Mouse (Mus musculus) bone marrow macrophage, adult 2 months (primary cell): ENCODE data around the gene Omt2b. TPM values are rescaled to one million over a fixed set of nuclear protein-coding genes. Genes with fewer than 3 reads are reported as not detected.
"Not testable (repeated sequence)": the region's sequence is repeated elsewhere in the genome, so short reads cannot be mapped to it uniquely, and the experiment has no call there.

Source experiments
- H3K27ac ChIP-seq: 2 replicates; pipeline ENCODE4 v1.5.1; 2012; ENCODE audit warnings: low read depth, low read length; ENCODE audit not compliant: insufficient read depth
- H3K4me1 ChIP-seq: 2 replicates; pipeline ENCODE4 v1.6.1; 2012; ENCODE audit warnings: low read length; ENCODE audit not compliant: control insufficient read depth, insufficient read depth
- H3K4me3 ChIP-seq: 2 replicates; pipeline ENCODE4 v1.5.1; 2012; ENCODE audit warnings: mild to moderate bottlenecking, low read length, moderate library complexity; ENCODE audit not compliant: insufficient read depth
- CTCF ChIP-seq: IDR thresholded peaks from 2 replicates; pipeline ENCODE4 v1.5.1; 2012; ENCODE audit warnings: low read depth, mild to moderate bottlenecking, low read length, moderate library complexity
- POLR2A ChIP-seq: IDR thresholded peaks from 2 replicates; pipeline ENCODE4 v1.6.1; 2012; ENCODE audit warnings: mild to moderate bottlenecking, low read depth, low read length, borderline replicate concordance
- polyA plus RNA-seq: library from polyadenylated mRNA; stranded (reverse); fragments of >200 nt; gene quantifications from 2 replicates; pipeline ENCODE4 v1.2.4, GENCODE M21; 2012; ENCODE audit not compliant: missing spikeins, insufficient read depth, insufficient read length

The Omt2b gene
- not detected in 2 replicates for polyA plus RNA-seq

- not testable (repeated sequence) for H3K27ac ChIP-seq, H3K4me1 ChIP-seq, H3K4me3 ChIP-seq
Measured at GRCm38 (mm10) chr9:78327289-78327688, at the start of gene Omt2b. Gene Omt2b (plus strand): TSS chr9:78327589.

DNA sequence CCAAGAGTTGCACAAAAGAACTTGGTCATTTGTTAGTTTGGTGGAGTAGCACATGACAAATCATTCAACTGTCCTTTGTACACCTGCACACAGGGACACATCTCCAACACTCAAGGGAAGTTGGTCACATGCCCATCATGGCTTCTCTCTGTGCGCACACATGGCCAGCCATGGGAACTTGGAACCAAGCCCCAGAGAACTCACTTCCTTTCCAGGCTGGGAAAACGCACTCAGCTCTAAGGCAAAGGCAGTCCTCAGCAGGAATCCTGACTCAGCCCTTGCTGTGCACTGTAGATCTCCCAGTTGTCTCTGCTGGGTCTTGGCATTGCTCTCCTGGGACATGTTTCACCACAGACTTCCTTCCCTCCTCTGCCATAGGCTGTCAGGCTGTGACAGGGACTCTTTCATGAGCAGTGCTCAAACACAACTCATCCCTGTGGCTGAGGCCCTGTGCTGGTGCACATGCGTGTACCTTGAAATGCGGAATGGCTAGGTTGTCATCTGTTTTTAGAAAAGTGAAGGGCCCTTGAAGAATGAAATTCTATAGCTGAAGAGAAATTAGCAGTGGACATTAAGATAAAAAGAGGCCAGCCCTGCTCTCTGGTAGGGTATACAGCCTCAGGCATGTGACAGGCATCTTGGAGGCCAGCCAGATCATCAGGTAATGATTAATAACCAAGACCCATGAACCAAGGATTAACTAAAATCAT lies 45.2 kb upstream of the Omt2b start:
- H3K4me3 ChIP-seq, H3K27ac ChIP-seq, H3K4me1 ChIP-seq: not testable (repeated sequence)

DNA sequence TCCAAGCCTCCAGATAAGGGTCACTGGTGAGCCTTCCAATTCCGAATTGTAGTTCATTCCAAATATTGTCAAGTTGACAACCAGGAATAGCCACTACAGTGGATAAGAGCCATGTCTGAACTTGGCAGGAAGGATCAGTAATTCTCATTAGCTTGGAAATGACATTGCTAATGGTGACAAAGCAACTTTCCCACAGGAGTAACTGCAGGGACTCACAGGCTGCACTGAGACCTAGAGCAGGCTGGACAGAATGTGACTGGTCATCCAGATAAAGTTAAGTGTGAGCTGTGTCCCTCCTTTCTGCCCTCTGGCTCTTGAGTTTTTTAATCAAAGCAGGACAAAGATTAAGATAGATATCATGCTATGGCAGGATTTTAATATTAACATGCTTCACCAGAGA lies 38.3 kb upstream of the Omt2b start:
- H3K4me3 ChIP-seq, H3K4me1 ChIP-seq, H3K27ac ChIP-seq: not testable (repeated sequence)

DNA sequence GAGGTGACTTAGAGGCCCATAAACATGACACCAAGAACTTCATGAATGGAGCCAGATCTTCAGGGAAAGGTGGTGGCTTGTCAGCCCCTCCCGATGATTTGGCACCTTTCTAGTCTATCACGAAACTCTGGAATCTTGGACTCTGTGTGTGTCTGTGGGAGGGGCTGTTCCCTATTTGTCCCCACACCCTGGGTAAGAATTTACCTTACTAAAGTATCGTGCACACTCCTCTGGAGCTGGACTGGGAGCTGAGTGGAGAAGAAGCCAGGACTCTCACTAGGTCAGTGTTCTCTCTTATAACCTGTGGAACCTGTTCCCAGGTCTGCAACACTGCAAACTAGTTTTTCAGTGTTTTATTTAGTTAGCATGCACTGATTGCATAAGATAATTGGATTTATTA lies 37.7 kb upstream of the Omt2b start, which contains the start of gene Gm10639:
Gm10639 (plus strand) TSS at position 201 of the 400 bp plus-strand sequence.
- H3K4me3 ChIP-seq, result not testable (repeated sequence)

GRCm38 (mm10) chr9:78292462-78292861 lies 34.9 kb upstream of the Omt2b start:
- H3K4me3 ChIP-seq, H3K4me1 ChIP-seq, H3K27ac ChIP-seq: not testable (repeated sequence)

More for the DNA sequence above, 37.7 kb upstream of the Omt2b start, which contains the start of gene Gm10639:
- H3K4me1 ChIP-seq, H3K27ac ChIP-seq: not testable (repeated sequence)

DNA sequence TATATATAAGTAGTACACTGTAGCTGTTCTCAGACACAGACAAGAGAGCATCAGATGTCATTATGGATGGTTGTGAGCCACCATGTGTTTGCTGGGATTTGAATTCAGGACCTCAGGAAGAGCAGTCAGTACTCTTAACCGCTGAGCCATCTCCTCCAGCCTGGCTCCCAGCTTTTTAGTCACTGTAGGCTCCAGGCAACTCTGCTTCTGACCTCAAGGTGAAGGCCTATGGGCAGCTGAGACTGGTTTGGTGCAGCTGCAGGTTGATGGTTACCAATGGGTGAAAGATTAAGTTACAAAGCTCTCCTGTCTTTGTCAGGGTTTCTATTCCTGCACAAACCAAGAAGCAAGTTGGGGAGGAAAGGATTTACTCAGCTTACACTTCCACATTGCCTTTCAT lies 33.7 kb upstream of the Omt2b start:
- not testable (repeated sequence) for H3K4me3 ChIP-seq, H3K27ac ChIP-seq, H3K4me1 ChIP-seq

DNA sequence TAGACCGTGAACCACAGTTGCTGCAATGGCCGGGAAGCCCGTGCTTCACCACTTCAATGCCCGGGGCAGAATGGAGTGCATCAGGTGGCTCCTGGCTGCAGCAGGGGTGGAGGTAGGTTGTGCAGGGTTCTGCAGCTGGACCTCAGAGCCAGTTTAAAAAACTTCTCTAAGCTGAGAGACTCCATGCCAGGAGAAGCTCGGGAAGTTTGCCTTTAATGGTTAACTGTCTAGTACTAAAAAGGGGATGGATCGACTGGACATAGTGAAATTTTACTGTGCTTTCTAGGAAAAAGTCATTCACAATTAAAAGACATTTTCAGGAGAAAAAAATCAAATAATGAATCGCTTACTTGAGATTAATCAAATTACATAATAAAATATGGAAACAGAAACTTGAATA lies 32.6 kb upstream of the Omt2b start:
- H3K4me1 ChIP-seq, H3K4me3 ChIP-seq, H3K27ac ChIP-seq: not testable (repeated sequence)

- TF ChIP-seq CTCF, result peak; percentile 44; the same call in 1 of the 2 replicates
- not testable (repeated sequence) for H3K4me1 ChIP-seq, H3K4me3 ChIP-seq, H3K27ac ChIP-seq
Measured at GRCm38 (mm10) chr9:78296089-78296488, 31.3 kb upstream of the Omt2b start.

DNA sequence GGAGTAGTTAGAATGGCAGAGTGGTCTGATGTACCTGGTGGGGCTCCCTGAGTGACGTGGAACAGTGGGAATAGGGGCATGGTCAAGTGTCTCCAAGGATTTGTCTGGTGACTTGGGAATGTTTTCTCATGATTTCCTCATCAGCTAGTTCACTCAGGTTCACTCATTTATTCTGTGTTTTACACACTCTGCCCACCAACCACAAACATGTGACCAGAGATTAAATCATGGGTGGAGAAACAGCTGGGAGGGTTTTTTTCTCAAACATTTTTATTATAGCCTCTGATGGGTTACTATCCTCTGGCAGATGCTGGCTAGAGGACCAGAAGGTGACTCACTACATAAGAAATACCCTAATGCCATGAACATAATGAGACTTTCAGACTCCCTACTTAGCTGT lies 29.2 kb upstream of the Omt2b start:
- no peaks in the 10 kb centered on the region for H3K4me1 ChIP-seq
- TF ChIP-seq CTCF, result no peak
- no peak for TF ChIP-seq POLR2A
- no peak overlapping the region for H3K4me3 ChIP-seq
- no peak overlapping the region for H3K27ac ChIP-seq

GRCm38 (mm10) chr9:78299143-78299542 lies 28.2 kb upstream of the Omt2b start:
- not testable (repeated sequence) for H3K4me1 ChIP-seq, H3K27ac ChIP-seq, H3K4me3 ChIP-seq

GRCm38 (mm10) chr9:78308122-78308521 lies 19.3 kb upstream of the Omt2b start:
- not testable (repeated sequence) for H3K4me1 ChIP-seq, H3K27ac ChIP-seq, H3K4me3 ChIP-seq

- TF ChIP-seq POLR2A, result no peak
- TF ChIP-seq CTCF, result no peak
- no peak within 1 kb of the TSS for H3K27ac ChIP-seq
- peaks cover 2% of the 10 kb centered on the region; the same call in 1 of the 2 replicates for H3K4me1 ChIP-seq
- no peak within 1 kb of the TSS for H3K4me3 ChIP-seq
Measured at GRCm38 (mm10) chr9:78314696-78315095, 12.7 kb upstream of the Omt2b start, which contains the start of gene Omt2a. Gene Omt2a (minus strand): TSS chr9:78314796.
